Mouse (Mus musculus): Measurements from ENCODE around the gene Magi2.

Gene Magi2

DNA sequence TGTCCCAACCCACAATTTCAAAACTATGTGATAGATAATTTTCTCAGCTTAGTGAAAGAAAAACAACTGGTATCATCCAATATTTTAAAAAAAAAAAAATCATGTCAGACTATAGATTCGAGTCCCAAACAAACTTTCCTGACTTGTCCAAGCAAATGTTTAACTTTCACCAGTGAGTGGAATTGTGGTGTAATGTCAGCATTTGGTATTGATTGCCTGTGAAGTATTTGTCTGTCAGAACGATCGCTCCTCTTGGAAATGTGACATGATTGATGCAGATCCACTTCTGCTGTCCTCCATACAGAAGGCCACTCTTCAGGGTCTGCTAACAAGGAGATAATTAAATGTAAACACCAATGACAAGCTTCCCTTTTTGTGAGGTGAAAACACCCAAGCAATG lies 1362.9 kb downstream of the Magi2 start:
- DNase-seq (ENCODE audit: low read depth, low spot score): no peak

DNA sequence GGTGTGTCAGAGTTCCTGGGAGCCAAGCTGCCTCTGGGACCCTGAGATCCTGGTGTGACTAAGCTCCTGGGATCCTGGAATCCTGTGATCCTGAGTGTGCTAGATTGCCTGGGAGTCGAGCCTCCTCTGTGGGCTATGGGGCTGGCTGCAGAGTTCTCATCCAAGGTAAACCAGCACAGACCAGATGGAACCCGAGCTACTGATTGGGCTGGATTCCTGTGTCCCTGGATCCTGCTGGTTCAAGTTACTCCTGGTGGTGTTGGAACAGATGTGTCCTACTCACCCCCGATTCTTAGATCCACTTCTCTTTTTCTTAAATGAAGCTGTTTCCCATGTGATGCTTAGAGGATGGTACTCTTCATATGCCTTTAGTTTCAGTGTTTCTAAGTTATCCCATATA lies 1371.4 kb downstream of the Magi2 start:
- no peak for DNase-seq (ENCODE audit: low read depth, low spot score)

DNA sequence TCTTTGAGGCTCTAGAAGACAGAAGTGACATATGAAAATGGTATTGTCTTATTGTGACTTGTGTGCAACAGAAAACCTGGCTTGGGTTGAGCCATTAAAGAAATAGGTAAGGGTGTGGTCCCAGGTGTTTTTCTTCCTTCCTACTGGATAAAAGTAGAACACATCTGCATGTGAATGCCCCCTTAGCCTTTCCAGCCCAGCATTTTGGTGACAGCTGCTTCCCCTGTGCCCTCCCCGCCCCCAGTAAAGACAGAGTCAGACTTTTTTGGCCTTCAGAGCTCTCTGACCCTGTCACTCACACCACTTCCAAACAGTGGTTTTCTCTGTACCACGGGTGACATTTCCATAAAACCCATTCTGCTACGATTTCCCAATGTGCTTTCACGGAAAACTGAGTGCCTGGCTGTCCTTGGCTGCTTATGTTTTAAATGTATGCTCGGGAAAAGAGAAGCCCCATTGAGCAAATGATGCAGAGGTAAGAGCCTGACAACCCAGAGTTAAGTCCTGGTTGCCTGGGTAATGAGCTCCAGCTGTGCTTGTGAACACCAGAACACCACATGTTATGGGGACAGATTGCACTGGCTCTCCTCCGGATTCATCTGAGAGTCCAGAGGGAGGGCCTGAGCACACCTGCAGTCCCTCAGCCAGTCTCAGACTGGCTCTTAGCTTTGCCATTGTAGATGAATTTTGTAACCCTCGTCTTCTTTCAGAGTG lies 1377.1 kb downstream of the Magi2 start:
- DNase-seq (ENCODE audit: low read depth, low spot score): no peak

DNA sequence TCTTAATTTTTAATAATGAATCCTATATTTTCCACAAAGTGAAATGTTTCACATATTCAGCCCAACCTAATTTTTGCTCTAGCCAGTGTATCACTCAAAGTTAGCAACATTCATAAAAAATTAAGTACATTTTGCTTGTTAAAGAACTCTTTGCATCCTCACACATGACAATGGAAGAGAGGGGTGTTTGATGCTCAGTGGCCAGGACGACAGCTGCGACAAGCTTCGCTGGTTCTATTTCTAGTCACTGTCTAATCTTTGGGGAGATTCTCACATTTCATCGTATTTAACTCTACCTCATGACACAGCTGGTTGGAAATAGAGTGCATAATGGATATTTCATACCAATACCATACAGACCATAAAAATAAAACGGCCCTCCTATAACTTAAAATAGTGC lies 1379.7 kb downstream of the Magi2 start:
- no peak for DNase-seq (ENCODE audit: low read depth, low spot score)

GRCm38 (mm10) chr5:20607503-20607902 lies 1380.7 kb downstream of the Magi2 start:
- DNase-seq (ENCODE audit: low read depth, low spot score): no peak

- no peak for DNase-seq (ENCODE audit: low read depth, low spot score)
These were observed 1382.5 kb downstream of the Magi2 start for GRCm38 (mm10) chr5:20609206-20609935.

DNA sequence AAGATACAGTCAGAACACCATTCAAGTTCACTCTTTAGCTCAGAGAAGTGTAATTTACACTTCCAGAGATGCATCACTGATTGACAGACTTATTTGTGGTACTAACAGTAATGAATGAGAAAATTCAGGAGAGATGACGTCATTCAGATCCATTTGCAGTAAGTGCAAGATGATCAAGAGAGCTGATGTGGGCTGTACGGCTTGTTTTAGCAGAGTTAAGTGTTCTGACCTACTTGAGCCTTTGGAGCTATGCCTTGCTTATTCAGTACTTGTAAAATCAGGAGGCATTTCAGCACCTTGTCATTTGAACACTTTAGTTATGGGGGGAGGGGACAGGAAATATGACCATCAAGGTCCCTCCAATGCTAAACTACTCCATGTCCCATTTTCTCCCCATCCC lies 1383.8 kb downstream of the Magi2 start:
- no peak for DNase-seq (ENCODE audit: low read depth, low spot score)

DNA sequence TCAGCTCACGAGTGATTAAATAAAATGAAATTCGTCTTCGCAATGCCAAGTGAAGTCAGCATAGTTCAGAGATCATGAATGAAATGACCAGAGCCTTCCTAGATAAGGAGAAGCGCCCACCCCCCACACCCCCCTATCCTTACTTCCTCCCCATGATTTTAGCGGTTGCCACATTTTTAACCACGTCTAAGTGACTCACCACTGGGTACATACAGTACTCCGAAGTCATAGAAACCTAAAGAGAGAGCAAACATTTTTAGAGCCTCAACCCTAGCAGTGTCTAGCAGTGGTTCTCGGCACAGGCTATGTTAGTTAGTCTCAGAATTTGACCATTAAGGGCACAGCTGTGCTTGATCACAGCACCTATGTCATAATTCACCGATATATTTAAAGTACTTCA lies 1385.8 kb downstream of the Magi2 start:
- DNase-seq (ENCODE audit: low read depth, low spot score): no peak

- no peak for DNase-seq (ENCODE audit: low read depth, low spot score)
These were observed 1388.1 kb downstream of the Magi2 start for GRCm38 (mm10) chr5:20614891-20615290.

- DNase-seq (ENCODE audit: low read depth, low spot score): no peak
These were observed 1394.0 kb downstream of the Magi2 start for GRCm38 (mm10) chr5:20620596-20621511.

DNA sequence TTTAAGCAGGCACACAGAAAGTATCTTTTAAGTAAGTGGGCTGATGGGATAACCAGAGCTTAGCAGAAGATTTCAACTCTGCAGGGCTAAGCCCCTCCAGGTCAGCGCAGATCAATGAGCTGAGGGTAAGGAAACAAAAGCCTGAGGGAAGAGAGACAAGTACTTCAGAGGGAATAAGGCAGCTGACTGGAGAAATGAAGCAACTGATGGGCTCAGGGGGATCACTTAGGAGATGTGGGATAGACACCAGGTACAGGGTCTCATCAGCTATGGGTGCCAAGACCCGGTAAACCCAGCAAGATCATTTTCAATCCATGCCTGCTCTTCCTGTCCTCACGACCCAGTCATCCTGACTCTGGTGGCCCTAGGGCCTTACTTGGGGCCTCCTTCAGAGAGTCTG lies 1395.6 kb downstream of the Magi2 start:
- DNase-seq (ENCODE audit: low read depth, low spot score): no peak

- DNase-seq (ENCODE audit: low read depth, low spot score): no peak
These were observed 1396.2 kb downstream of the Magi2 start for GRCm38 (mm10) chr5:20622837-20623573.

DNA sequence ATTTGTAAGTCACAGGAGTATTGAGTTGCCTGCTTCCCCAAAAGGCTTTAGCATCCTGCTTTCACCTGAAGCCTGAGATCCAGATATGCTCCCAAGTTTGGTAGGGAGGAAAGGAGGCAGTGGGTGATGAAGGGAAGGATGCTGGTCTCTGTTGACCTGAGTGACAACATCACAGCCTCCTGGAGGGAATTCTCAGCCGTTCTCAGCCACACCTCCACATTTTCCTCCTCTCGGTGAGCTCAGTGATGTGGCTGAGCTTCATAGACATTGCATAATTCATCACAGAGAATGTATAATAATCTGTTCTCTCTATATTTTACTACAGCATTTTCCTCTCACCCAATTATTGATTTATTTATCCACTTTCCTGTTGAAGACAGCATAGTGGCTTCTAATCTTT lies 1398.3 kb downstream of the Magi2 start:
- DNase-seq (ENCODE audit: low read depth, low spot score): no peak

DNA sequence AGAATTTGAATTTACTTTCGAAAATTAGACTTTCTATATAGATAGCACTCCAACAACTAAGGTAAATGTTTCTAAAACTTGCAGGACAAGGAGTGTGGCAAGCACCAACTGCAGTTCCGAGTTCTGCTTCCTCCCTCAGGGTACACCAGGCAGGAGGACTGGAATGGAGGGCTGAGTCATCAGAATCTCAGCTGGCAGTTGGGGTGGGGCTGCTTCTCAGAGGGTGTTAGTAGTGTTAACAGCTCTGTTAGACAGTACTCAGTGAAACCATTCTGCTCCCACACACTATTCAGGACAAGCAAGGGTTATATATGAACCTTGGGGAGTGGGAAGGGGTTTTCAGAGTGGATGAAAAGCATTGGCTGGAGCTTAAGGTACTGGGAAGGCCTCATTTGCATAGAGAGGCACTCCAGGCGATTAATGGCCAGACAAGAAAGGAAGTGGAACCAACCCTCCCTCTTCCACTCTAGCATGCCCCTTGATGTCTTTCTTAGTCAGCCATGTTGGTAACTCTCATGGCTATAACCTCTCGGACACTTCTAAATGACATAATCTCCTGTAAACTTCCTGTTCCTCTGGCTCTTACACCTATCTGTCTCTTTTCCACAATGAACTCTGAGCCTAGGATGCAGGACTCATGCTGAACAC lies 1402.2 kb downstream of the Magi2 start:
- DNase-seq (ENCODE audit: low read depth, low spot score): no peak

DNA sequence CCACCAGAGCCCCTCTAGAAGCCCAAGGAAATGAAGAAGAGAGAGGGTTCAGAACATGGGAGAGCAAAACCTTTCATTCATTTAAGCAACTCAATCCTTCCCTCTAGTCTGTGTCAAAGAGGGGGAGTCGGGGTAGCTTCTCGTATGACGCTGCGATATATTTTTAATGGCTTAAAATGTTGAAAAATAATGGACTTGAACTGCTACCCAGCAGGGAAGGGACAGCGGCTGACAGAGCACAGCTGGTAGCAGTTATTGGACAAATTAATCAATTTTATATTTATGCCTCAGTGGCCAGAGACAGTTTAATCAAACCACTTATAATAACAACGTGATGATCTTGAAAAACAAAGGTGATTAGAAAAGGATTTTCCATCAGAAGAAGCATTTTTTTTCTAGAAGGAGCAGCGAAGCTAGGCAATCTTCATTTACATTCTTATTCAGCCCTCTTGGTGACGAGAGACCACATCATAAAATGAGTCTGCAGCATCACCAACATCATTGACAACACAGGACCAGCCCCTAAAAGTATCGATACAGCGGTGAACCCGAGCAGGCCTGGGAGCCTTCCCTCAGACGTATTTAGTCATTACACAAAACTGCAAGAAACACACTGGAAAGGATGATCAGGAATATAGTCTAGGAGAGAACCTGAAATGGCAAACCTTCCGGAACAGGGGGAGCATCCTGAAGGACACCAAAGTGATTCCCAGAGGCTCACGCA lies 1407.4 kb downstream of the Magi2 start:
- no peak for DNase-seq (ENCODE audit: low read depth, low spot score)

GRCm38 (mm10) chr5:20634822-20635221 lies 1408.0 kb downstream of the Magi2 start:
- no peak for DNase-seq (ENCODE audit: low read depth, low spot score)

DNA sequence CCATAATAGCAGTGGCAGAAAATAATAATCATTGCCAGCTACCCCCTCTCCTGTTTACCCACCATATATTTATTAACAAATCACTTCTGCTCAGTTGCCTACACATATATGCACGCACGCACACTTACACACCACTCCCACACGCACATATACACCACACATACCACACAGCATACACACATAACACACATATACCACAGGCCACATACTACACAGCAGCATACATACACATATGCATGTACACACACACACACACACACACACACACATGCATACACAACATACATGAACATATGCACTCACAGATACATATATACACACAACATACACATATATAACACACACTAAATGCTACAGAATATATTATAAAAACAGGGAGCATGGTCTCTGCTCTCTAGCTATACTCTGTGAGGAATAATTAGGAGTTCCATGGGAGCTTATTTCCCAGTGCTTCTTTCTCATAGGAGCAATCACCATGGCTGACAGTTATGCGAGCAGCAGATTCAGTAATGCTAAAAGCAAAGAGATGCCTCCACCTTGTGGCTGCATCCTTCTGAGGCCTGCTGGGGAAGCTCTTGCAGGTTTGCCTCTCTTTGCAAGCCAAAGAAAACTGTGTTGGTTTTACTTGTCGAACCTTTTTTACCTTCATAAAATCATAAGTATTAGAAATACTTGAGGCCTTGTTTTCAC lies 1410.6 kb downstream of the Magi2 start:
- DNase-seq (ENCODE audit: low read depth, low spot score): no peak

DNA sequence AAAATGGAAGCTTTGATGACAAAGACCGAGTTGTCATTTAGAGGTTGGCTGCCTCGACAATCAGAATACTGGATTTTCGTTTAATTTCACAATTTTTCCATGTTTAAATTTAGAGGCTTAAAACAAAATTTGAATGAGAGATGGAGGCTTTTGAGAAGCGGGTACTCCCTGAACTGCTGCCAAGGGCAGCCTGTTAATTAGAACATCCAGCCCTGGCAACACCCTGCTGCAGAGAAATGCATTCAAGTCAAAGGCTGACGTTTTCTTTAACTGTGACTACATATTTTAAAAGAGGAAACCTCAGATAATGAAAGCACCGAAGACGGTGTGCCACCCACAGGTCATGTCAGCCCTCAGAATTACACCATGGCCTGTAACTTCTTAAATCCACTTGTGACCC lies 1415.4 kb downstream of the Magi2 start:
- no peak for DNase-seq (ENCODE audit: low read depth, low spot score)

GRCm38 (mm10) chr5:20643741-20644140 lies 1416.9 kb downstream of the Magi2 start:
- no peak for DNase-seq (ENCODE audit: low read depth, low spot score)

GRCm38 (mm10) chr5:20646947-20647346 lies 1420.1 kb downstream of the Magi2 start:
- DNase-seq (ENCODE audit: low read depth, low spot score): no peak
